Mouse (Mus musculus): ENCODE data around the gene Cntnap5a. TPM values are rescaled to one million over a fixed set of nuclear protein-coding genes. Genes with fewer than 3 reads are reported as not detected.

Cntnap5a gene
- 0.08 and 0.10 TPM in 2 replicates for polyA plus RNA-seq (2011; ENCODE audit: insufficient read depth, insufficient read length, low read depth, missing spikeins)

- Histone ChIP-seq H3K27ac (ENCODE audit: insufficient read depth, low read length) (no peak within 1 kb of the TSS), H3K36me3 (ENCODE audit: control insufficient read depth, insufficient read depth, low read length, poor library complexity, severe bottlenecking) (no peaks in the 10 kb centered on the region), H3K27me3 (ENCODE audit: control insufficient read depth, insufficient read depth, low read length, poor library complexity, severe bottlenecking) (no peaks in the 10 kb centered on the region), H3K9ac (ENCODE audit: low read depth, poor library complexity, severe bottlenecking) (no peak within 1 kb of the TSS), H3K4me1 (ENCODE audit: control insufficient read depth, insufficient read depth, low read length) (no peaks in the 10 kb centered on the region), H3K9me3 (replicated peaks; ENCODE audit: control insufficient read depth, insufficient read depth, low read length, poor library complexity, severe bottlenecking) (no peaks in the 10 kb centered on the region), H3K4me3 (ENCODE audit: low read depth, low read length) (no peak within 1 kb of the TSS)
- TF ChIP-seq CTCF (IDR thresholded peaks at IDR 0.05; ENCODE audit: low read depth, low read length) = no peak
- TF ChIP-seq EP300 (IDR thresholded peaks at IDR 0.05; ENCODE audit: insufficient read depth, low read depth, low read length) = no peak
- TF ChIP-seq POLR2A (IDR thresholded peaks at IDR 0.05; ENCODE audit: insufficient read depth, low read length) = no peak
These were observed at the start of gene Cntnap5a for GRCm38 (mm10) chr1:115684518-115685368. TSS of gene Cntnap5a (plus strand) at chr1:115684756.

- Histone ChIP-seq H3K27me3 (ENCODE audit: control insufficient read depth, insufficient read depth, low read length, poor library complexity, severe bottlenecking) (no peaks in the 10 kb centered on the region), H3K9me3 (replicated peaks; ENCODE audit: control insufficient read depth, insufficient read depth, low read length, poor library complexity, severe bottlenecking) (no peaks in the 10 kb centered on the region), H3K27ac (ENCODE audit: insufficient read depth, low read length) (no peak overlapping the region), H3K4me1 (ENCODE audit: control insufficient read depth, insufficient read depth, low read length) (no peaks in the 10 kb centered on the region), H3K9ac (ENCODE audit: low read depth, poor library complexity, severe bottlenecking) (no peak overlapping the region), H3K4me3 (ENCODE audit: low read depth, low read length) (no peak overlapping the region), H3K36me3 (ENCODE audit: control insufficient read depth, insufficient read depth, low read length, poor library complexity, severe bottlenecking) (no peaks in the 10 kb centered on the region)
- TF ChIP-seq CTCF (IDR thresholded peaks at IDR 0.05; ENCODE audit: low read depth, low read length) (no peak), POLR2A (IDR thresholded peaks at IDR 0.05; ENCODE audit: insufficient read depth, low read length) (no peak), EP300 (IDR thresholded peaks at IDR 0.05; ENCODE audit: insufficient read depth, low read depth, low read length) (no peak)
These were observed 37.6 kb upstream of the Cntnap5a start for GRCm38 (mm10) chr1:115646921-115647320.

- Histone ChIP-seq H3K9me3 (replicated peaks; ENCODE audit: control insufficient read depth, insufficient read depth, low read length, poor library complexity, severe bottlenecking) (no peaks in the 10 kb centered on the region), H3K4me1 (ENCODE audit: control insufficient read depth, insufficient read depth, low read length) (no peaks in the 10 kb centered on the region), H3K27me3 (ENCODE audit: control insufficient read depth, insufficient read depth, low read length, poor library complexity, severe bottlenecking) (no peaks in the 10 kb centered on the region), H3K4me3 (ENCODE audit: low read depth, low read length) (no peak overlapping the region), H3K36me3 (ENCODE audit: control insufficient read depth, insufficient read depth, low read length, poor library complexity, severe bottlenecking) (no peaks in the 10 kb centered on the region), H3K27ac (ENCODE audit: insufficient read depth, low read length) (no peak overlapping the region), H3K9ac (ENCODE audit: low read depth, poor library complexity, severe bottlenecking) (no peak overlapping the region)
- TF ChIP-seq CTCF (IDR thresholded peaks at IDR 0.05; ENCODE audit: low read depth, low read length) (no peak), POLR2A (IDR thresholded peaks at IDR 0.05; ENCODE audit: insufficient read depth, low read length) (no peak), EP300 (IDR thresholded peaks at IDR 0.05; ENCODE audit: insufficient read depth, low read depth, low read length) (no peak)
These were observed 26.1 kb upstream of the Cntnap5a start for GRCm38 (mm10) chr1:115658343-115659064.

GRCm38 (mm10) chr1:115686494-115686893 is 1.9 kb downstream of the Cntnap5a start:
- Histone ChIP-seq H3K27me3 (ENCODE audit: control insufficient read depth, insufficient read depth, low read length, poor library complexity, severe bottlenecking) (no peaks in the 10 kb centered on the region), H3K27ac (ENCODE audit: insufficient read depth, low read length) (no peak overlapping the region), H3K9me3 (replicated peaks; ENCODE audit: control insufficient read depth, insufficient read depth, low read length, poor library complexity, severe bottlenecking) (no peaks in the 10 kb centered on the region), H3K36me3 (ENCODE audit: control insufficient read depth, insufficient read depth, low read length, poor library complexity, severe bottlenecking) (no peaks in the 10 kb centered on the region), H3K4me3 (ENCODE audit: low read depth, low read length) (no peak overlapping the region), H3K9ac (ENCODE audit: low read depth, poor library complexity, severe bottlenecking) (no peak overlapping the region), H3K4me1 (ENCODE audit: control insufficient read depth, insufficient read depth, low read length) (no peaks in the 10 kb centered on the region)
- TF ChIP-seq CTCF (IDR thresholded peaks at IDR 0.05; ENCODE audit: low read depth, low read length) (no peak), EP300 (IDR thresholded peaks at IDR 0.05; ENCODE audit: insufficient read depth, low read depth, low read length) (no peak), POLR2A (IDR thresholded peaks at IDR 0.05; ENCODE audit: insufficient read depth, low read length) (no peak)

GRCm38 (mm10) chr1:115699798-115700197 is 15.2 kb downstream of the Cntnap5a start:
- no peaks in the 10 kb centered on the region for H3K4me1 ChIP-seq (ENCODE audit: control insufficient read depth, insufficient read depth, low read length)
- H3K36me3 ChIP-seq (ENCODE audit: control insufficient read depth, insufficient read depth, low read length, poor library complexity, severe bottlenecking) = no peaks in the 10 kb centered on the region
- H3K9me3 ChIP-seq (replicated peaks; ENCODE audit: control insufficient read depth, insufficient read depth, low read length, poor library complexity, severe bottlenecking) = no peaks in the 10 kb centered on the region
- no peak overlapping the region for H3K4me3 ChIP-seq (ENCODE audit: low read depth, low read length)
- H3K27ac ChIP-seq (ENCODE audit: insufficient read depth, low read length) = no peak overlapping the region
- no peak for TF ChIP-seq EP300 (IDR thresholded peaks at IDR 0.05; ENCODE audit: insufficient read depth, low read depth, low read length)
- no peak overlapping the region for H3K9ac ChIP-seq (ENCODE audit: low read depth, poor library complexity, severe bottlenecking)
- no peaks in the 10 kb centered on the region for H3K27me3 ChIP-seq (ENCODE audit: control insufficient read depth, insufficient read depth, low read length, poor library complexity, severe bottlenecking)

- no peaks in the 10 kb centered on the region for H3K9me3 ChIP-seq (replicated peaks; ENCODE audit: control insufficient read depth, insufficient read depth, low read length, poor library complexity, severe bottlenecking)
- no peak overlapping the region for H3K9ac ChIP-seq (ENCODE audit: low read depth, poor library complexity, severe bottlenecking)
- TF ChIP-seq EP300 (IDR thresholded peaks at IDR 0.05; ENCODE audit: insufficient read depth, low read depth, low read length) = no peak
- TF ChIP-seq CTCF (IDR thresholded peaks at IDR 0.05; ENCODE audit: low read depth, low read length) = no peak
- no peak for TF ChIP-seq POLR2A (IDR thresholded peaks at IDR 0.05; ENCODE audit: insufficient read depth, low read length)
- no peak overlapping the region for H3K4me3 ChIP-seq (ENCODE audit: low read depth, low read length)
- H3K36me3 ChIP-seq (ENCODE audit: control insufficient read depth, insufficient read depth, low read length, poor library complexity, severe bottlenecking) = no peaks in the 10 kb centered on the region
- H3K4me1 ChIP-seq (ENCODE audit: control insufficient read depth, insufficient read depth, low read length) = no peaks in the 10 kb centered on the region
- H3K27ac ChIP-seq (ENCODE audit: insufficient read depth, low read length) = no peak overlapping the region
- no peaks in the 10 kb centered on the region for H3K27me3 ChIP-seq (ENCODE audit: control insufficient read depth, insufficient read depth, low read length, poor library complexity, severe bottlenecking)
These were observed 58.0 kb downstream of the Cntnap5a start for GRCm38 (mm10) chr1:115742556-115742955.

Measured in ES-Bruce4 (cell line).